Mouse (Mus musculus) ES-E14 (cell line): Measurements from ENCODE around the gene Fam20b. TPM values are rescaled to one million over a fixed set of nuclear protein-coding genes. Genes with fewer than 3 reads are reported as not detected.

ENCODE experiments used
- DNase-seq: peaks from one replicate; pipeline ENCODE4 v3.0.0-alpha.2; 2013; ENCODE audit warnings: low read depth, low spot score
- H3K27ac ChIP-seq: 2 replicates; pipeline ENCODE4 v1.5.1; 2012; ENCODE audit warnings: low read depth, mild to moderate bottlenecking, low read length, moderate library complexity, mixed read lengths; ENCODE audit not compliant: poor library complexity, insufficient read depth, severe bottlenecking
- H3K36me3 ChIP-seq: 2 replicates; pipeline ENCODE4 v1.6.1; 2012; ENCODE audit warnings: mild to moderate bottlenecking, low read length, moderate library complexity, mixed read lengths; ENCODE audit not compliant: control insufficient read depth, poor library complexity, insufficient read depth, severe bottlenecking
- H3K4me1 ChIP-seq, 2 experiments: fragments of 150-350 bp in 1 of 2; sonication (generic) in 1 of 2; 2 replicates each; pipeline ENCODE4 v1.6.1; 2012; ENCODE audit warnings: low read length in 2 of 2, mild to moderate bottlenecking in 1 of 2, mixed read lengths in 1 of 2; ENCODE audit not compliant: control insufficient read depth in 2 of 2, insufficient read depth in 2 of 2, poor library complexity in 1 of 2
- H3K4me3 ChIP-seq, 2 experiments: fragments of 150-350 bp in 1 of 2; sonication (generic) in 1 of 2; 2 replicates each; pipeline ENCODE4 v1.5.1; 2012; ENCODE audit warnings: low read length in 2 of 2, low read depth in 1 of 2, mild to moderate bottlenecking in 1 of 2, mixed read lengths in 1 of 2; ENCODE audit not compliant: insufficient read depth in 1 of 2, poor library complexity in 1 of 2, severe bottlenecking in 1 of 2
- H3K9ac ChIP-seq: 2 replicates; pipeline ENCODE4 v1.6.1; 2012; ENCODE audit warnings: low read depth, mild to moderate bottlenecking, low read length, mixed read lengths; ENCODE audit not compliant: poor library complexity, insufficient read depth, severe bottlenecking
- H3K9me3 ChIP-seq: fragments of 150-350 bp; sonication (generic); 2 replicates; pipeline ENCODE4 v1.6.1; 2012; ENCODE audit warnings: low read depth, mild to moderate bottlenecking, low read length; ENCODE audit not compliant: control insufficient read depth, insufficient read depth
- CHD2 ChIP-seq: IDR thresholded peaks from 2 replicates; pipeline ENCODE4 v1.6.1; 2014; ENCODE audit warnings: mild to moderate bottlenecking, low read depth, low read length, inconsistent platforms
- HCFC1 ChIP-seq: IDR thresholded peaks from 2 replicates; pipeline ENCODE4 v1.6.1; 2012; ENCODE audit warnings: low read length, inconsistent platforms, borderline replicate concordance; ENCODE audit not compliant: insufficient read depth
- MAFK ChIP-seq: IDR thresholded peaks from 2 replicates; pipeline ENCODE4 v1.6.1; 2014; ENCODE audit warnings: mild to moderate bottlenecking, low read depth, low read length, inconsistent platforms; ENCODE audit not compliant: insufficient read depth
- ZC3H11A ChIP-seq: IDR thresholded peaks from 2 replicates; pipeline ENCODE4 v1.6.1; 2012; ENCODE audit warnings: low read depth, mild to moderate bottlenecking, inconsistent platforms, low read length, borderline replicate concordance
- ZNF384 ChIP-seq: IDR thresholded peaks from 2 replicates; pipeline ENCODE4 v1.6.1; 2012; ENCODE audit warnings: low read depth, low read length, inconsistent platforms
- in situ Hi-C, 2 experiments: fragments of 600-800 bp; cut with MboI; formaldehyde crosslinking; loops; one replicate each; pipeline ENCODE4 v1.15.1; 2025; ENCODE audit warnings: low sequenced_read_pairs in 2 of 2, inconsistent platforms in 1 of 2; ENCODE audit not compliant: unreplicated experiment in 2 of 2
- total RNA-seq: library from RNA; depleted of rRNA; stranded (reverse); fragments of 300-350 nt; gene quantifications from 2 replicates; pipeline ENCODE4 v1.2.3, GENCODE M21; 2012

Fam20b gene
- total RNA-seq, 1 experiment: 22.2 TPM

DNA sequence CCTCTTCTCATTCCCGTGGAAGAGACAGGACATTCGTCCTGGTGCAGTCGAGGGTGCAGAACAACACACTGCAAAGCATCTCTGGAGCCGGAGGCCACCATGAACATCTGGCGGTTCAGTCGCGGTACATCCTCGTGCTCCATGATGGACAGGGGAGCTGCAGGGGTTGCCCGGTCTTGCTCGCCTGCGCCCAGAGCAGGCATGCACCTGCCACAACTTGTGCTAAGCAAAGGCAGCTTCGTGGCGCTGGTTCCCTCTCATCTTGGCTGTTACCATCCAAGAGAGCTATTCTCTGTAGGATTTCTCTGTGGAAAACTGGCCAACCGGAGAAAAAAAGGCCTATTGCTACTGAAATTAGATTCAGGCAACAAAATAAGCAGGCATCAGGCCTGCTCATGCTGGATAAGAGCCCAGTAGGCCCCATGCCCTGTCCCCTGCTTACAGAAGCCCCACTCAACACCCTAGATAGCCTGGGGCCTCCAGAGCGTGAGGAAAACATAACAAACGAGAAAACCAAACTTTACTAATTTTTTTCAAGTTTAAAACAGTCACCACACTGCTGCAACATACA, 29.6 kb upstream of the Fam20b start:
- TF ChIP-seq MAFK: no peak
- no peak for TF ChIP-seq ZNF384
- TF ChIP-seq CHD2: no peak
- no peak for TF ChIP-seq ZC3H11A
- no peak for TF ChIP-seq HCFC1
- H3K36me3 ChIP-seq: no peaks in the 10 kb centered on the region
- H3K9ac ChIP-seq: no peak overlapping the region
- no peaks in the 10 kb centered on the region for H3K9me3 ChIP-seq
- no peak overlapping the region for H3K27ac ChIP-seq
- peak overlapping the region; percentile 2 to 45; a peak in 2 of 4 replicates for H3K4me3 ChIP-seq
- DNase-seq: no peak
- peaks cover 0 to 1% of the 10 kb centered on the region in 2 experiments; a peak in 2 of 4 replicates for H3K4me1 ChIP-seq
- in situ Hi-C loops: loop anchor here in 1 of 2 experiments (10.0 kb wide), 1 partner anchor 326 kb away; no protein-coding TSS in a partner anchor

DNA sequence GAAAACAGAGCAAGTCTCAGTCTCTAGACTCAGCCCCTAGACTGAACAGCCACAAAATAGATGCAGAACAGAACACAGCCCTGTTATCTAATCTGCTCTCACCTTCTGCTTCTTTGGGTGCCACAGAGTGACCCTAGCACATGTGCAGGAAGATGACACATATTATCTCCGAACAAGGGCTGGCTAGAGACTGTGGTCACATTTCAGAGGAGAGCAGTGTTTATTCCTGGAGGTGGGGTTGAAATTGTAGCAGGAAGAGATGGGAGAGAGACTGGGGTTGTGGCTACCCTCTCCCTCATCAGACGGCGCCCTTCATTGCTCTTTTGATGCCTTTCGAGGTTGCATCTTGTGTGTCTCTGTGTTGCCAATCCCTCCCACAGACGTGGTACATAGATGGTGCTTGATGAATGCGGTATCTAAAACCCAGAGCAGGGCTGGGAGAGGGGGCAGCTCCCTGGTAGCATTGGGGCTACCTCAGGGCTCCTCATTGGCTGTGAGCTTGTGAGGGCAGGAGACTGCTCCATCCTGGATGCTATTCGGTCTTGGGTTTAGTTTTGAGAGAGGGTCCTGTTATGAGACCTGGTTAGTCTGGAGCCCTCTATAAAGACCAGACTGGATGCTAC, 26.4 kb upstream of the Fam20b start:
- Histone ChIP-seq H3K27ac (no peak overlapping the region), H3K9ac (no peak overlapping the region), H3K4me3 (no peak overlapping the region), H3K4me1 (peaks cover 0 to 1% of the 10 kb centered on the region in 2 experiments; a peak in 2 of 4 replicates), H3K9me3 (no peaks in the 10 kb centered on the region), H3K36me3 (no peaks in the 10 kb centered on the region)
- TF ChIP-seq MAFK (no peak), HCFC1 (no peak), ZNF384 (no peak), ZC3H11A (no peak), CHD2 (no peak)
- DNase-seq: no peak
- in situ Hi-C loops: loop anchor here in 1 of 2 experiments (10.0 kb wide), 1 partner anchor 330 kb away; no protein-coding TSS in a partner anchor

DNA sequence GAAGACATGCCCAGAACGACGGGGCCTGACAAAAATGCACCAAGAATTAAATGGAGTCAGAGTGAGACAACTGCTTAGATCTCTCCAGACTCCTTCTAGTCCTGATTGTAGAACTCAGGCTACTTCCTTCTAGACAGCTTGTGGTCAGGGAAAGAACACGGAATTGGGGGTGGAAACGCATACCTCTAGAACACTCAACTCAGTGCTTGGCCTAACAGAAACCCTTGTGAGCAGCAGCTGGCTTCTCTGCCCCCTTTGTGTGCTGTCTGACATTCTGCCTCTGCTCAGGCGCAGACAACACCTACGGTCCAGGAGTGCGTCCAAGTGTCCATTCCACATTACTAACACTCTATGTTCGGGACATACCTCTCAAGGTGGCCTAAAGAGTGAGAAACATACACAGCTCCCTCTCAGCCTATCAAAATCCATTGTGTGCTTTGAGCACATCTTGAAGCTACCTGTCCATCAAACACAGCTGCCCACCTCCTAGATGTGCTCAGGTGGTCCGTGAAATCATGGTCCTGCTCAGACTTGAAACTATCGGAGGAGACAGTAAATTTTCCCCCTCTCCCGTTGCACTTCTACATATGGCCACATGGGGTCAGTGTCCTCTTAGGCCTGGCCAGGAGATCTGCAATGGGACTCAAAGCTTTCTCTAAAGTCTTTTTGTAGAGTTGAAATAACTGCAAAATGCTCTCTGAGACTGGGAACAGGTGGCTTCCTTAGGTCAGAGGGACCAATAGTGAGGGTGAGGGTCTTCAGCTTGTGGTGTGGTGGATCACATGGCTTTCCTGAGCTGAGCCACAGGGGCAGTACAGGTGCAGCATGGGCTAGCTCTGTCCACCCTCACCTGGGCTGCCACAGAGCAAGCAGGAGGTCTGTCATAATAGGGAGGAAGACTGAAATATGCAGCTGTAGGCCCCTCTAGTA, 22.9 kb upstream of the Fam20b start:
- TF ChIP-seq CHD2 (no peak), ZC3H11A (peak; percentile 98)
- peak; percentile 33 for DNase-seq
- H3K4me3 ChIP-seq: no peak overlapping the region
- no peaks in the 10 kb centered on the region for H3K4me1 ChIP-seq
- in situ Hi-C loops: loop anchor here (5.0 to 10.0 kb wide), 2 partner anchors 333 to 341 kb away; no protein-coding TSS in a partner anchor
- H3K27ac ChIP-seq: no peak overlapping the region
- no peaks in the 10 kb centered on the region for H3K36me3 ChIP-seq
- H3K9me3 ChIP-seq: no peaks in the 10 kb centered on the region
- no peak overlapping the region for H3K9ac ChIP-seq

DNA sequence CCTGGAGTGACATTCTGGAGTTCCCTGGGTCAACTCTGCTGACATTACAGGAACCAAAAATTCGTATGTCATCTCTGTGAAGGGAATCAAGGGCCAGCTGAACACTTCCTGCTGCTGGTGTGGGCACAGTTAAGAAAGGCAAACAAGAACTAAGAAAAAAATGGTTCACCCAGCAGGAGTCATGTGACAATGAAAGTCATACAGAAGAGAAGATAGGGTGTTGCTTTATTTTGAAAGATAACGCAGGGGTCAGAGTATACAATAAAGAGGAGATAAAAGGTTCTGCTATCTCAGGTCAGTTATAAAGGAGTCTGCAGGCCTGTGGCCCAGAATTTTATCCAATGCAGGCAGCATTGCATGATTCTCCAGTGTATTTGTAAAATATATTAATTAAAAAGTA, 16.9 kb upstream of the Fam20b start:
- TF ChIP-seq ZNF384: no peak
- no peak for TF ChIP-seq CHD2
- TF ChIP-seq MAFK: no peak
- no peak for TF ChIP-seq HCFC1
- no peak for TF ChIP-seq ZC3H11A
- no peak overlapping the region for H3K4me3 ChIP-seq
- no peaks in the 10 kb centered on the region for H3K36me3 ChIP-seq
- DNase-seq: no peak
- no peak overlapping the region for H3K27ac ChIP-seq
- no peaks in the 10 kb centered on the region for H3K9me3 ChIP-seq
- H3K9ac ChIP-seq: no peak overlapping the region
- no peaks in the 10 kb centered on the region for H3K4me1 ChIP-seq
- in situ Hi-C loops: no loop called here
